Mouse (Mus musculus) neural tube, embryonic 14.5 days (tissue): Measurements from ENCODE around the gene Gm28051. TPM values are rescaled to one million over a fixed set of nuclear protein-coding genes. Genes with fewer than 3 reads are reported as not detected.

Experiments used
- ATAC-seq: fragments of 200-750 bp; cut with Nextera tagmentation; 2 replicates; pipeline ENCODE4 v1.8.0; 2017; ENCODE audit warnings: low read depth, mild to moderate bottlenecking, moderate TSS enrichment, moderate library complexity
- H3K27ac ChIP-seq: fragments of 300-500 bp; sonication (generic); 2 replicates; pipeline ENCODE4 v1.5.1; 2014; ENCODE audit warnings: low read depth, mild to moderate bottlenecking, control low read depth, low read length, moderate library complexity, mixed read lengths
- H3K27me3 ChIP-seq: fragments of 300-500 bp; sonication (generic); 2 replicates; pipeline ENCODE4 v1.6.1; 2014; ENCODE audit warnings: low read length; ENCODE audit not compliant: control insufficient read depth, insufficient read depth
- H3K36me3 ChIP-seq: fragments of 300-500 bp; sonication (generic); 2 replicates; pipeline ENCODE4 v1.6.1; 2014; ENCODE audit warnings: low read length, mixed read lengths; ENCODE audit not compliant: control insufficient read depth, insufficient read depth
- H3K4me1 ChIP-seq: fragments of 300-500 bp; sonication (generic); 2 replicates; pipeline ENCODE4 v1.6.1; 2014; ENCODE audit warnings: low read length; ENCODE audit not compliant: control insufficient read depth, insufficient read depth
- H3K4me2 ChIP-seq: fragments of 300-500 bp; sonication (generic); 2 replicates; pipeline ENCODE4 v1.6.1; 2014; ENCODE audit warnings: mild to moderate bottlenecking, low read depth, low read length, control low read depth
- H3K4me3 ChIP-seq: fragments of 300-500 bp; sonication (generic); 2 replicates; pipeline ENCODE4 v1.5.1; 2014; ENCODE audit warnings: low read depth, low read length, control low read depth, mixed read lengths
- H3K9ac ChIP-seq: fragments of 300-500 bp; sonication (generic); replicated peaks from 2 replicates; pipeline ENCODE4 v1.6.1; 2014; ENCODE audit warnings: low read depth, mild to moderate bottlenecking, control low read depth, low read length, mixed read lengths
- H3K9me3 ChIP-seq: fragments of 300-500 bp; sonication (generic); 2 replicates; pipeline ENCODE4 v1.6.1; 2016; ENCODE audit warnings: low read length; ENCODE audit not compliant: control insufficient read depth
- WGBS: fragments of 180-500 bp; shearing (Covaris S2); extraction: QIAGEN DNeasy Blood & Tissue Kit; methylation state at CpG from one replicate; pipeline ENCODE4 v1.1.7; 2014; 5-methylcytosine and 5-hydroxymethylcytosine counted together
- polyA plus RNA-seq: library from polyadenylated mRNA; unstranded; fragments of >200 nt; fragmentation: Nextera tagmentation; extraction: Ambion mirVana; gene quantifications from 2 replicates; pipeline ENCODE4 v1.2.1, GENCODE M21; 2014

Gene Gm28051
- polyA plus RNA-seq, 1 experiment from 2014 or later, result not detected

DNA sequence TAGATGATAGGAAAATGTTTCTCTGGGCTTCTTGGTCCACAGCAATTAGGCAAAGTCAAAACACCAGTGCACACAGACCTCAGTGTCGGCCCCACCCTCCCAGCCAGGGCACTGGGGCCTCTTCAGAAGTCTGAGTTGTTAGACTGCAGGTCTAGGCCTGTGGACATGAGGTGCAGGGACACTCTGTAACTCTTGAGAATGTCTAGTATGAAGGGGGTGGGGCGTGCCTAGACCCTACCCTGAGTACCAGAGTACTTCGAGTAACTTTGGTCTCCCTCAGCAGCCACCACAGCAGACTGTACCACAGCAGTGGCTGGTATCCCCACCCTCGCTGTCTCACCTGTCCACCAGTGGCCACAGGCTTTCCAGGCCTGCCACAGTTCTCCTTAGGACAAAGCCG, 71.2 kb downstream of the Gm28051 start:
- Histone ChIP-seq H3K9ac (no peak overlapping the region), H3K27ac (peak overlapping the region; percentile 73), H3K4me2 (no peak overlapping the region), H3K27me3 (no peaks in the 10 kb centered on the region), H3K4me1 (peaks cover 23% of the 10 kb centered on the region; the same call in 1 of the 2 replicates), H3K36me3 (no peaks in the 10 kb centered on the region), H3K9me3 (no peaks in the 10 kb centered on the region), H3K4me3 (no peak overlapping the region)
- 94% methylated on average over 5 of the region's 5 CpGs for WGBS
- no peak for ATAC-seq

DNA sequence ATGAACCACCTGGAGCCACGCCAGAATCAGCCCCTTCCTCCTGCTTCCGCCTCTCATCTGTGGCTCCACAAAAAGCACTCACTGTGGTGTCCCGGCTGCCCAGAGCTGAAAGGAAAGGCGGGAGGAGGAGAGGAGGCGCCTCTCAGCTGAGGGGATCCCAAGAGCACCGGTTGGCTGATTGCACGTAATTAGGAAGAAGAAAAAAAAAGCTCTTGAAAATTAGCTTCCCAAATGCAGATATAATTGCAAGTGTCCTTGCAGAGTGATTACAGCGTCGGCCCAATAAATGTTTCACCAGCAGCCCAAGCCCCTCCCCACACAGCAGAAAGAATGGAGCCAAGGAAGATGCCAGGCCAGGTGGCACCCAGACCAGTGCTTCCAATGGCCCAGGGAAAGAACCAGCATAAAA, 72.0 kb downstream of the Gm28051 start:
- Histone ChIP-seq H3K27me3 (no peaks in the 10 kb centered on the region), H3K9me3 (no peaks in the 10 kb centered on the region), H3K4me3 (no peak overlapping the region), H3K4me1 (peaks cover 23% of the 10 kb centered on the region; the same call in 1 of the 2 replicates), H3K36me3 (no peaks in the 10 kb centered on the region), H3K9ac (no peak overlapping the region), H3K27ac (peak overlapping the region; percentile 75), H3K4me2 (no peak overlapping the region)
- 15% methylated on average over 9 of the region's 9 CpGs for WGBS
- peak; percentile 74 for ATAC-seq

DNA sequence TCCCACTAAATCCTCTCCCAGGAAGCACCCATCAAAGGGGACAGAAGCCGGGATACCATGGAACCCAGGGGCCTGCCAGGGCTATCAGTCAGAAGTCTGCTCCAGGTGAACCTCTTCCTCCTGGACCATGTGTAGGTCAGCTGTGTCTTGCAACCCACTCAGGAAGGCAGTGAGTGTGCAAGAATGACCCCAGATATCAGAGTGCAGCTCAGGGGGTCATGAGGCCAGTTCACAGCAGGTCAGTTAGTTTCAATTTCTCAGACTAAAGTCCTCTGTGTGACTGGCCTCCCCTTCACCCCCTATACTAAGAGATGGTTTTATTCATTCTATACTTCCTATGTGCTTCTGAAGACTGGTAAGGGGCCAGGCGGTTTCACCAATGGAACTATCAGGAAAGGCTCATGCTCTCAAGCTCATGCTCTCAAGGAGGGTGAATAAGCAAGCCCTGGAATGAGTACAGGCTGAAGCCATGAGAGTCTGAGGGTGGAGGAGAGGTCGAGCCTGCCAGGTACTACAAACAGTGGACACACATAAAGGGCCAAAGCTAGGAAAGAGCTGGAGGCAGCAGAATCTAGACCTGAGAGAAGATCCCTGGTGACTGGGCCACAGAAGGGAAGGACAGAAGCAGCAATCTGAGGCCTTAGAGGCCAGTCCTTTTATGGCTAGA, 72.7 kb downstream of the Gm28051 start:
- peak overlapping the region; percentile 75 for H3K27ac ChIP-seq
- no peak overlapping the region; the same call in 1 of the 2 replicates for H3K4me2 ChIP-seq
- no peak overlapping the region for H3K9ac ChIP-seq
- no peaks in the 10 kb centered on the region for H3K36me3 ChIP-seq
- WGBS, result 69% methylated on average over 3 of the region's 3 CpGs
- no peaks in the 10 kb centered on the region for H3K27me3 ChIP-seq
- peak; percentile 3 for ATAC-seq
- no peak overlapping the region for H3K4me3 ChIP-seq
- H3K4me1 ChIP-seq, result peaks cover 23% of the 10 kb centered on the region; the same call in 1 of the 2 replicates
- H3K9me3 ChIP-seq, result no peaks in the 10 kb centered on the region

DNA sequence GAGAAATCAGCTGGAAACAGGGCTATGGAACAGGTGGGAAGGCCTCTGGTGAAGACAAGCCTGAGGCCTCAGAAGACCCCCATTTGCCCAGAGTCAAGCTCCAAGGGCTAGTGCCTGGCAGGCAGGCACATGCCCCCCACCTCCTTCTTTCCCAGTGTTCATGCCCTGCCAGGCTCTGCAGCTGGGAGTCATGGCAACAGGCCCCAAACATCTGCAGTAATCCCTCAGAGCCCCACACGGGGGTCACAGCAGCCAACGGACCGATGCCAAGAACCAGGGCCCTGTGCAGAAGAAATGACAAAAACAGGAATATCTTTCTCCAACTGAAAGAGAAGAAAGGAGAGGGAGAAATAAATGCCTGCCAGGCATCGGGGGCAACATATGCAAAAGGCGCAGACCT, 73.6 kb downstream of the Gm28051 start:
- H3K9me3 ChIP-seq, result no peaks in the 10 kb centered on the region
- H3K9ac ChIP-seq, result no peak overlapping the region
- H3K27ac ChIP-seq, result no peak overlapping the region
- WGBS, result 63% methylated on average over 5 of the region's 5 CpGs
- no peak for ATAC-seq
- H3K4me3 ChIP-seq, result no peak overlapping the region
- H3K4me2 ChIP-seq, result no peak overlapping the region
- no peaks in the 10 kb centered on the region for H3K36me3 ChIP-seq
- no peaks in the 10 kb centered on the region for H3K27me3 ChIP-seq
- peaks cover 23% of the 10 kb centered on the region; the same call in 1 of the 2 replicates for H3K4me1 ChIP-seq

DNA sequence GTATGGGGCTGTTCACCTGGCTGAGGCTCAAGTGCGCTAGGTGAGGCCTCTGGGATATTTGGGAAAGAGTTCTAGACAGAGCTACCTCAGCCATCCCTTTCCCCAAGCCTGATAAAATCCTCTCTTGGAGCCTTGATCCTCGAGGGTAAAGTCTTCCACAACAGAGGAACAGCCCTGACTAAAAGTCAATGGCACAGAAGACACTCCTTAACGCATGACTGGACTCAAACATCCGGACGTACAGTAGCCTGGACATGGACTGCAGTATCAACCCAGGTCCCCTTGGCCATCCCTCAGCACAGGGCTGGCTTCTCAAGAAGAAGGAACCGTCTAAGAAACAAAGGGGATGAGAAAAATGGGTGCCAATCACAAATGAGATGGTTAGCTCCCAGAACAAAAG, 74.1 kb downstream of the Gm28051 start:
- Histone ChIP-seq H3K27ac (no peak overlapping the region), H3K4me3 (no peak overlapping the region), H3K36me3 (no peaks in the 10 kb centered on the region), H3K4me2 (no peak overlapping the region), H3K9ac (no peak overlapping the region), H3K4me1 (peaks cover 23% of the 10 kb centered on the region; the same call in 1 of the 2 replicates), H3K27me3 (no peaks in the 10 kb centered on the region), H3K9me3 (no peaks in the 10 kb centered on the region)
- ATAC-seq, result no peak
- WGBS, result 72% methylated on average over 6 of the region's 6 CpGs

DNA sequence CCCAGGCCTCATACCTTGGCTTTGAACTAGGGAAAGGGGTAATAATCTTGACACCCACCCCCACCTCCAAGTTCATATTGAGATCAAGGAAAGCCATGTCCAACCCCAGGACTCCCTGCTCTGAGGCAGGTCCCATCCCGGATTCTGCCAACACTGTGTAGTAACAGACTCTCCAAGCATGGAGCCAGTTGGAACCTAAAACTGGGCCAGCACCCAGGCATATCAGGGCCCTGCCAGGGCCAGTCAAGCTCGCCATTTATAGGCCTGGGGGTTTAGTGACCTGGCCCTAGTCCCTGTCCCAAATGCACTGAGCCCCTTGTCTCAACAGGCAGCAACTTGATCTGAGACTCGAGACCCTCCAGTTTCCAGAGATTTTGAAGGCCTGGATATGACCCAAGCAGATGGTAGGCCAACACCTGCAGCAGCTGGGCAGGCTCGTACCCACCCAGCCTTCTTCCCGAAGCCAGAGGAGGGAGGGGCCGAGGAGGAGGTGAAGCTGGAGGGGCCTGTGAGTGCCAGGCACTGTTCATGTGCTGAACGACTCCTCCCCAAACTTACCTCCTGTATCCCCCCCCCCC, 74.8 kb downstream of the Gm28051 start:
- Histone ChIP-seq H3K4me2 (no peak overlapping the region), H3K9me3 (no peaks in the 10 kb centered on the region), H3K36me3 (no peaks in the 10 kb centered on the region), H3K4me3 (no peak overlapping the region), H3K27ac (no peak overlapping the region), H3K9ac (no peak overlapping the region), H3K27me3 (no peaks in the 10 kb centered on the region), H3K4me1 (peaks cover 23% of the 10 kb centered on the region; the same call in 1 of the 2 replicates)
- 86% methylated on average over 7 of the region's 7 CpGs for WGBS
- no peak for ATAC-seq

DNA sequence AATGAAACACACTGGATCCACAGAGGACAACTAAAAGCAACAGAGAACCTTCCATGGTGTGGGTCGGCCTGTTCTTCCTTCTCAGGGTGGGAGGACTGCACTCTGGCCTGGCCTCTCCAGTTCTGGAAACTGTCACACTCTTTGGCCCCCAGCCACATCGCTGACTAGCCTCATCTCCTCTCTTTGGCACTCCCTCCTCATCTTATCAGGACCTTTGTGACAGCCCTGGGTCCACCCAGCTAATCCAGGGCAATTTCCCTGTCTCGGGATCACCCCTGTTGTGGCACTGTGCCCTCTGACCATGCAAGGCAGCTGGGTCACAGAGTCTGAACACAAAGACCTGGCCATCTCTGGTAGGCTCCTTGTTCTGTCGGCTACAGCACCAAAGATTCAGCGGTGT, 75.5 kb downstream of the Gm28051 start:
- H3K4me1 ChIP-seq, result peaks cover 21% of the 10 kb centered on the region; the same call in 1 of the 2 replicates
- no peak overlapping the region for H3K4me3 ChIP-seq
- no peaks in the 10 kb centered on the region for H3K27me3 ChIP-seq
- no peak overlapping the region for H3K4me2 ChIP-seq
- H3K9me3 ChIP-seq, result no peaks in the 10 kb centered on the region
- no peak overlapping the region for H3K9ac ChIP-seq
- H3K36me3 ChIP-seq, result no peaks in the 10 kb centered on the region
- WGBS, result 88% methylated on average over 5 of the region's 5 CpGs
- ATAC-seq, result no peak
- no peak overlapping the region for H3K27ac ChIP-seq

DNA sequence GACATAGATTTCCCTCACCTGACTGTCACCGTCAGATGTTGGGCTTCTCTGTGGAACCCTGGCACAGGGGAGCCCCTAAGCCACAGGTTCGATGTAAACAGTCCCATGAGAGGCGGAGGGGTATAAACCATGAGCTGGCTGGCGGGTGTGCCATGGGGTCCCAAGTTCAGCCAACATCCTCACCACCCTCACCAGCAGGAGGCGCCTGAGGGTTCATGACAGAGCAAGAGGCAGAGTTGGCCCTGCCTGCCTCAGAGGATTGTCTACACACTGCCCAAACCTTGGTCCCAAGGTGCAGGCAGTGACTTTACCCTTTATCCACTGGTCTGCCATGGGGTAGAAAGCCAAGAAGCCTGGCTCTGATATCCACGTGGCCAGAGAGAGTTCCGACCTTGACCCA, 76.0 kb downstream of the Gm28051 start:
- Histone ChIP-seq H3K4me3 (no peak overlapping the region), H3K9me3 (no peaks in the 10 kb centered on the region), H3K4me1 (peaks cover 21% of the 10 kb centered on the region; the same call in 1 of the 2 replicates), H3K9ac (no peak overlapping the region), H3K36me3 (no peaks in the 10 kb centered on the region), H3K27ac (no peak overlapping the region), H3K27me3 (no peaks in the 10 kb centered on the region), H3K4me2 (no peak overlapping the region)
- 77% methylated on average over 7 of the region's 7 CpGs for WGBS
- ATAC-seq, result no peak

DNA sequence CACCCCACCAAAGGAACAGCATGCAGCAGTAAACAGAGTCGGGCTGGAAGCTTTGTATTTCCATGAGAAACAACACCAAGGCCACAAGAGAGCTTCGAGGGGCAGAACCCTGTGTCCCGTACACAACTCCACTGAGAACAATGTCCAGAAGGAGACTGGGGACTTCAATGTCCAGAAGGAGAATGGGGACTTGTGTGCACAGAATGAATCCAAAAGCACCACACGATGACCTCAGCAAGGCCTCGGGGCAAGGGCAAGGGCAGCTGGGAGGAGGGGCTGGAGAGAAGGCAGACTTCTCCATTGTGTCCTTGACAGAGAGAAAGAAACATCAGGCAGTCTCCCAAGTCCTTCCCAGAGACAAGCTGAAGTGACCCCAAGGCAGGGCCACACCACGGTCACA, 78.7 kb downstream of the Gm28051 start:
- H3K27me3 ChIP-seq, result no peaks in the 10 kb centered on the region
- H3K9ac ChIP-seq, result no peak overlapping the region
- H3K4me2 ChIP-seq, result no peak overlapping the region
- H3K9me3 ChIP-seq, result no peaks in the 10 kb centered on the region
- no peaks in the 10 kb centered on the region for H3K36me3 ChIP-seq
- no peak overlapping the region for H3K27ac ChIP-seq
- H3K4me1 ChIP-seq, result peaks cover 3% of the 10 kb centered on the region; the same call in 1 of the 2 replicates
- H3K4me3 ChIP-seq, result no peak overlapping the region
- no peak for ATAC-seq
- WGBS, result 25% methylated on average over 6 of the region's 6 CpGs
